Mouse (Mus musculus): ENCODE data around the gene 1700012B07Rik.

1700012B07Rik gene

GRCm38 (mm10) chr11:109846343-109846742, 18.5 kb upstream of the 1700012B07Rik start:
- DNase-seq: peak in 1 of 2 experiments; percentile 15

- peak in 1 of 2 experiments; percentile 8 for DNase-seq
Observed at GRCm38 (mm10) chr11:109845601-109846000, 17.8 kb upstream of the 1700012B07Rik start.

GRCm38 (mm10) chr11:109844466-109844865, 16.6 kb upstream of the 1700012B07Rik start:
- no peak for DNase-seq

- DNase-seq: no peak
Observed at GRCm38 (mm10) chr11:109830368-109830767, 2.5 kb upstream of the 1700012B07Rik start.

DNA sequence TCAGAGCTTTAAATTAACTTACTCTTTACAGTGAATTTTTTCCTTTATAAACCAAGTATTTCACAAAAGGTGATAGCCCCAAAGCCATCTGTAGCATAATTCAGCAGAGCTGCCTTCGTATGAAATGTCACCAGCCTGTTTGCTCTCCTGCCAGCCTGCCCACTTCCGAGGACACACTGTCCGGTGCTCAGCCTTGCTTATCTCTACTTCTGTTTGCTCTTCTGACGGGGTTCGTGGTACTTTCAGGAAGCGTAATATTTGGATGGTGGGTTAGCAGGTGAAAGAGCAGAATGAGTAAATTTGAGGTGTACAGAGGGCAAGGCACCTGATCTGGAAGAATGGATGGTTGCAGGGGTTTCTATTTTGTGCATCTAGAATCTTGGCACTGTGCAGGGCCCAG, 5.6 kb downstream of the 1700012B07Rik start:
- DNase-seq: no peak

GRCm38 (mm10) chr11:109817405-109817804, 10.4 kb downstream of the 1700012B07Rik start:
- no peak for DNase-seq

DNA sequence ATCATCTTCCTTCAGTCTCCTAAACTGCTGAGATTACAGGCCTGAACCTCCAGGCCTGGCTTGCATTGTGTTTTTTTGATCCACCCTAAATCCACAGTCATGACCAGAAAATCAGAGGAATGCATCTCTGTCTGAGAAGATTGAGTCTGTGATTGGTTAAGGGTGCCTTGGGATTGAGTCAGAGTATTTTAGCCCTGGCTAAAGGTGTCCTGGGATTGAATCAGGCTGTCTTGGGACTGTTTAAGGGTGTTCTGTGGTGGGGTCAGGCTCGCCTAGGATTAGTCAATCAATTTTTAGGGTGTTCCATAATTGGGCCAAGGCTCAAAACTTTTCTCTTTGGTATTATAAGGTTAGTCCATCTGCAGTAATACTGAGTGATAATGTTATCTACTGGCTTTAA, 10.9 kb downstream of the 1700012B07Rik start:
- peak; percentile 13 to 52 for DNase-seq

DNA sequence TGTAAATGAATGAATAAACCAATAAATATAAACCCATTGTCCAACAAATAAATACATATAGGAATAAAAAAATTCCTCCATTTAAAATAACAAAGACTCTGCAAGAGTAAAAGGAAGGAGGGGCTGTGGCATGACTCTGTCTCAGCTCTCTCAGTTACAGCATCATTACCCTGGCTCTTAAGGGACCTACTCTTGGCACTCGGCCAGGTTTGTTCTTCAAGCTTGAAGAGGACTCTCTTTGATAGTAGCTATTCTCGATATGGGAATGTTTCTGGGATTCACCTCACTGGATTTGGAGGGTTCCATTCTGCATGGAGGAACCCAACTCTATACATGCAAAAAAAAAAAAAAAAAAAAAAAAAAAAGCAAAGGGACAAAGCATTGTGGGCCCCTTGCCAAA, 16.1 kb downstream of the 1700012B07Rik start:
- no peak for DNase-seq

- no peak for DNase-seq
Observed at GRCm38 (mm10) chr11:109809175-109809855, 18.5 kb downstream of the 1700012B07Rik start.

- no peak for DNase-seq
Observed at GRCm38 (mm10) chr11:109801515-109801914, 26.3 kb downstream of the 1700012B07Rik start.

DNA sequence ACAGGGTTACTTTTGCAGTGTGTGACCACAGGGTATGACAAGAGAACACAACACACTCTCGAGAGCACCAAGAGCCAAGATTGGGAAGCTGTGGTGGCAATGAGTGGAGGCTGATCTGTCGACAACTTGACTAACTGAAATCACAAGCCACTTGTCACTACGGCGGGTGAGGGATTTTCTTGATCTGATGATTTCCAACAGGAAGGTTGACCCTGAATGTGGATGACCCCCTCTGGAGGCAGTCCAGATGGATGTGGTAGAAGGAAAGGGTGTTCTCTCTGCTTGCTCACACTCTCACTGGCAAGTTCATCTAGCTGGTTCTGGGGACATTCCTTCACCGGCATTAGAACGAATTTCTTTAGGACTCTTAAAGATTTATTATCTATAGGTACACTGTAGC, 30.3 kb downstream of the 1700012B07Rik start:
- DNase-seq: peak in 1 of 2 experiments; percentile 13

- no peak for DNase-seq
Observed at GRCm38 (mm10) chr11:109795536-109795935, 32.3 kb downstream of the 1700012B07Rik start.

DNA sequence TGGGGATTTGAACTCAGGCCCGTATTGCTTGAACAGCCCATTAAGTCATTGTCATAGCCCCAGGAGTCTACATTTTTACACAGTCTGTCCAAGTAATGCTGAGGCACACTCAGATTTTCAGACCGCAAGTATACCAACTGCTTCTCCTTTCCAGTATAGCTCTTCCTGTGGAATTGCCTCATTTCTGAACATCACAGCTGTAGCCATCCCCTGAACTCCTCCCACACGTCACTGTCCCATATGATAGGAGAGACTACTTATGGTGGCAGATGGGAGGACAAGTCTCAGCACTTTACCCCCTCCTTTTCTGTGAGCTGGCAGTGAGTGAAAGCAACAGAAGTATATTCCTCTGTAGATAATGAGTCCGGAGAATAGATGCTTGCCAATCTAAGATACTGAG, 34.3 kb downstream of the 1700012B07Rik start:
- no peak for DNase-seq

GRCm38 (mm10) chr11:109792401-109792997, 35.3 kb downstream of the 1700012B07Rik start:
- DNase-seq: peak; percentile 34 to 54

- DNase-seq: no peak
Observed at GRCm38 (mm10) chr11:109791965-109792364, 35.9 kb downstream of the 1700012B07Rik start.

DNA sequence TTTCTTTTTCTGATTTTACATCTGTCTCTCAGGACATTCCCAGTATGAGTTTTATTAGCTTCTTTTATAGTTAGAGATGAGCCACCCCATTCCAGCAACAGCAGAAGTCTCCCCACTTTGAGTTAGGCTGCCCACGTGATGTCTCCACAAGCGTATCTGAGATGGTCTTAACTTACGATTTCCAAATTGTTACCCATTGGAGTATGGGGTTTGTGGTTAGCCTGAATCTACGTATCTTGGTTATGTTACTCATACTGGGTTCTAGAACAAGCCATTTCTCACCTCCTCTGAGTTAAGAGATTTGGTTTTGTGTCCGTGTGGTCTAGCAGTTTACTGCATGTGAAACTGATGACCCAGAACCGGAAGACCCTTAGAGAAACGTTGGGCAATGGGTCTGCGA, 37.6 kb downstream of the 1700012B07Rik start:
- DNase-seq: no peak

DNA sequence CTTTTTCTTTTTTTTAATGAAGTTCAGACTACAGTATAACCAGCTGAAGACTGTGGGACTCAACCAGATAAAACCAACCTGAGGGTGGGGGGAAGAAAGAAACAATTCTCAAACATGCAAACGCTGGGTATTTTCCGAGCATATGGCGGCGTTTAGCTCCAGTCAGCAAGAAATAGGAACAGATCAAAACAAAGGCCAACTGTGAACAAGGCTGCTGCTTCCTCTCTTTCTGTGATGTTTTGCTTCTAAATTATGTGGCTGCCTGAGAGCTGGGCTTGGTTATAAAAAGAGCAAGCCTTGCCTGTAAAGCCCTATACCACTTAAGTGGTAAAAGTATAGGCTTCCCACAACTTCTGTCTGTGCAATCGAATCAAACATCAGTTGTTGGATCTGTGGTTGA, 42.5 kb downstream of the 1700012B07Rik start:
- no peak for DNase-seq

- no peak for DNase-seq
Observed at GRCm38 (mm10) chr11:109771381-109771780, 56.5 kb downstream of the 1700012B07Rik start.

GRCm38 (mm10) chr11:109770185-109770584, 57.7 kb downstream of the 1700012B07Rik start:
- DNase-seq: no peak

DNA sequence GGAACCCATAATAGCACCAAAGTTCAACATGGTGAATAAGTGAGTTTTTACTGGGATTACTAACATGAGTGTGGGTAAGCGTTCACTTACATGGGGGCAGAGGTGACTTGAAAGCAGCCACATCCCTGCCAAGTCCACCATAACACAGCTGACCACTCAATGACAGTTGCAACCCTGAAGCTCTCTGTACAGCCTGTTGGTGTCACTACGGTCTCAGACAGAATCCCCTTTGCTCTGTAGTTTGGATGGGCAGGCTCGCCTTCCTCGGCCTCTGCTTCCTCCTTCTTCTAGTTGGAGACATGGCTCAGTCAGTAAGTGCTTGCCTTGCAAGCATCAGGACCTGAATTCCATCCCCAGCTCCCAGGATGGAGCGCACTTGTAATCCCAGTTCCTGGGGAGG, 58.8 kb downstream of the 1700012B07Rik start:
- DNase-seq: no peak

GRCm38 (mm10) chr11:109760063-109760462, 67.8 kb downstream of the 1700012B07Rik start:
- no peak for DNase-seq

DNA sequence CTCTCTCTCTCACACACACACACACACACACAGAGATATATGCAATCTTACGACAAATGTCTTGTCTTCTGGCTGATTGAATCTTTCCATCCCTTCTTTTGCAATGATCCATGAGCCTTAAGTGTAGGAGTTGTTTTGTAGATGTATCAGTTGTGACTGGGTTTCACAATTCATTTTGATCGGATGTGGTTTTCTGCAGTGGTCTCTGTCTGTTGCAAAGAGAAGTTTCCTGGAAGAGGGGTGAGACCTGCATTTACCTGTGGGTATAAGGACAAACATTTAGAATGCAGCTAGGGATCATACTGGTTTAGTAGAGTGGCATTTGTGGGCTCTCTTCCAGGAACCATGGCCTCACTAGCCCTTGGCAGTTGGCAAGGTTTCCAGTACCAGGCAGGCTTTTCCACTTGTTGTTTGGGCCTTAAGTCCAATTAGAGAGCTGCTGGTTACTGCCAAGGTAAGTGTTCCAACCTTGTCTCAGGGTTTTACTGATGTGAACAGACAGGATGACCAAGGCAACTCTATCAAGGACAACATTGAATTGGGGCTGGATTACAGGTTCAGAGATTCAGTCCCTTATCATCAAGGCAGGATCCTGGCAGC, 69.1 kb downstream of the 1700012B07Rik start:
- peak; percentile 12 to 26 for DNase-seq

- peak in 1 of 2 experiments; percentile 39 for DNase-seq
Observed at GRCm38 (mm10) chr11:109754105-109754602, 73.7 kb downstream of the 1700012B07Rik start.
